Mouse (Mus musculus) embryonic facial prominence, embryonic 12.5 days (tissue): ENCODE measurements around the gene Prrt1. TPM values are rescaled to one million over a fixed set of nuclear protein-coding genes. Genes with fewer than 3 reads are reported as not detected.
A peak's percentile ranks its signal among the peaks of the same experiment; 100 is the strongest.

Experiments
- ATAC-seq: fragments of 200-750 bp; cut with Nextera tagmentation; 2 replicates; pipeline ENCODE4 v1.8.0; 2017; ENCODE audit not compliant: insufficient number of reproducible peaks, insufficient read depth, low FRiP score, low TSS enrichment
- H3K27ac ChIP-seq: fragments of 300-500 bp; sonication (generic); 2 replicates; pipeline ENCODE4 v1.5.1; 2016; ENCODE audit warnings: mild to moderate bottlenecking
- H3K27me3 ChIP-seq: fragments of 300-500 bp; sonication (generic); 2 replicates; pipeline ENCODE4 v1.6.1; 2016; ENCODE audit warnings: mild to moderate bottlenecking, moderate library complexity
- H3K36me3 ChIP-seq: fragments of 300-500 bp; sonication (generic); 2 replicates; pipeline ENCODE4 v1.6.1; 2016; ENCODE audit warnings: mild to moderate bottlenecking
- H3K4me1 ChIP-seq: fragments of 300-500 bp; sonication (generic); 2 replicates; pipeline ENCODE4 v1.6.1; 2016
- H3K4me2 ChIP-seq: fragments of 300-500 bp; sonication (generic); replicated peaks from 2 replicates; pipeline ENCODE4 v1.6.1; 2016; ENCODE audit warnings: mild to moderate bottlenecking, moderate library complexity
- H3K4me3 ChIP-seq: fragments of 300-500 bp; sonication (generic); 2 replicates; pipeline ENCODE4 v1.5.1; 2016; ENCODE audit warnings: mild to moderate bottlenecking
- H3K9ac ChIP-seq: fragments of 300-500 bp; sonication (generic); 2 replicates; pipeline ENCODE4 v1.6.1; 2016; ENCODE audit warnings: mild to moderate bottlenecking, moderate library complexity
- H3K9me3 ChIP-seq: fragments of 300-500 bp; sonication (generic); 2 replicates; pipeline ENCODE4 v1.6.1; 2016; ENCODE audit warnings: mild to moderate bottlenecking, moderate library complexity
- WGBS: fragments of 180-500 bp; shearing (Covaris S2); methylation state at CpG from one replicate; pipeline ENCODE4 v1.1.7; 2016; 5-methylcytosine and 5-hydroxymethylcytosine counted together
- polyA plus RNA-seq: library from polyadenylated mRNA; unstranded; fragments of >200 nt; fragmentation: Nextera tagmentation; extraction: Ambion mirVana; gene quantifications from 2 replicates; pipeline ENCODE4 v1.2.1, GENCODE M21; 2016

The Prrt1 gene
- polyA plus RNA-seq, 1 experiment from 2014 or later = 0.56 TPM

GRCm38 (mm10) chr17:34589681-34590101 lies 39.6 kb upstream of the Prrt1 start, which contains the start of gene Gpsm3:
Gene Gpsm3, plus strand, starts transcription at chr17:34589806.
- Histone ChIP-seq H3K4me3 (no peak within 1 kb of the TSS), H3K9me3 (no peaks in the 10 kb centered on the region), H3K27ac (peak within 1 kb of the TSS; percentile 99), H3K9ac (peak within 1 kb of the TSS; percentile 31; the same call in 1 of the 2 replicates), H3K4me2 (peak within 1 kb of the TSS; percentile 20), H3K4me1 (peaks cover 60% of the 10 kb centered on the region), H3K27me3 (no peaks in the 10 kb centered on the region), H3K36me3 (peaks cover 8% of the 10 kb centered on the region)
- ATAC-seq = no peak
- 8% methylated on average over 5 of the region's 7 CpGs for WGBS

DNA sequence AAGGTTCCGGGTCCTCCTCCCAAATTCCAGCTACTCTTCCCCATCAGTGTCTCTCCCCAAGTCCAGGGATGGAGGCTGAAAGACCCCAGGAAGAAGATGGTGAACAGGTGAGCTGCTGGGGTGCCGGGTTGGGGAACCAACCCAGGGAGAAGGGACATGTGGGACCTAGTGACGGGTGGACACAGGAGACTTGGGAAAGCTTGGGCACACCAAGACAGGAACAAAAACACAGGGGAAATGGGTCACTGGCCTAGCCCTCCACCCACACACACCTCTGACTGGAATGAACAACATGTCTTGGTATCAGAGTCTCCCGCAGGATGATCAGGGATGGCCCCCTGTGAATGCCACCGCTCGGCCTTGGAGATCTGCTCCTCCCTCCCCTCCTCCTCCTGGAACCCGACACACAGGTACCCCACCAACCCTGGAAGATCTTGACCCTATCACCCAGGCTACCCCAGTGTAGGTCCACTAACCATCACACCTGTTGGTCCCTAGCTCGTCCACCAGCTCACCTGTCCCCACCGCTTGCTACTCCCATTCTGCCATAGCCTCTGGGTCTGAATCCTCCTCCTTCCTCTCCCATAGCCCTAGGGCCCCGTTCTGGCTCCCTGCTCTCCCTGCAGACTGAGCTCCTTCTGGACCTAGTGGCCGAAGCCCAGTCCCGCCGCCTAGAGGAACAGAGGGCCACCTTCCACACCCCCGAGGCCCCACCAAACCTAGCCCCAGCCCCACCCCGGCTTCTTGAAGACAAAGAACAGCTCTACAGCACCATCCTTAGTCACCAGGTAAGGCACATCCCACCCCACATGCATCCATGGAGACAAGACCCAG lies 39.0 kb upstream of the Prrt1 start:
- peaks cover 15% of the 10 kb centered on the region for H3K36me3 ChIP-seq
- no peak overlapping the region for H3K4me3 ChIP-seq
- peak overlapping the region; percentile 24; the same call in 1 of the 2 replicates for H3K9ac ChIP-seq
- peaks cover 67% of the 10 kb centered on the region for H3K4me1 ChIP-seq
- H3K27me3 ChIP-seq = no peaks in the 10 kb centered on the region
- 64% methylated on average over 15 of the region's 15 CpGs for WGBS
- ATAC-seq = no peak
- no peaks in the 10 kb centered on the region for H3K9me3 ChIP-seq
- H3K4me2 ChIP-seq = peak overlapping the region; percentile 20
- H3K27ac ChIP-seq = peak overlapping the region; percentile 99

DNA sequence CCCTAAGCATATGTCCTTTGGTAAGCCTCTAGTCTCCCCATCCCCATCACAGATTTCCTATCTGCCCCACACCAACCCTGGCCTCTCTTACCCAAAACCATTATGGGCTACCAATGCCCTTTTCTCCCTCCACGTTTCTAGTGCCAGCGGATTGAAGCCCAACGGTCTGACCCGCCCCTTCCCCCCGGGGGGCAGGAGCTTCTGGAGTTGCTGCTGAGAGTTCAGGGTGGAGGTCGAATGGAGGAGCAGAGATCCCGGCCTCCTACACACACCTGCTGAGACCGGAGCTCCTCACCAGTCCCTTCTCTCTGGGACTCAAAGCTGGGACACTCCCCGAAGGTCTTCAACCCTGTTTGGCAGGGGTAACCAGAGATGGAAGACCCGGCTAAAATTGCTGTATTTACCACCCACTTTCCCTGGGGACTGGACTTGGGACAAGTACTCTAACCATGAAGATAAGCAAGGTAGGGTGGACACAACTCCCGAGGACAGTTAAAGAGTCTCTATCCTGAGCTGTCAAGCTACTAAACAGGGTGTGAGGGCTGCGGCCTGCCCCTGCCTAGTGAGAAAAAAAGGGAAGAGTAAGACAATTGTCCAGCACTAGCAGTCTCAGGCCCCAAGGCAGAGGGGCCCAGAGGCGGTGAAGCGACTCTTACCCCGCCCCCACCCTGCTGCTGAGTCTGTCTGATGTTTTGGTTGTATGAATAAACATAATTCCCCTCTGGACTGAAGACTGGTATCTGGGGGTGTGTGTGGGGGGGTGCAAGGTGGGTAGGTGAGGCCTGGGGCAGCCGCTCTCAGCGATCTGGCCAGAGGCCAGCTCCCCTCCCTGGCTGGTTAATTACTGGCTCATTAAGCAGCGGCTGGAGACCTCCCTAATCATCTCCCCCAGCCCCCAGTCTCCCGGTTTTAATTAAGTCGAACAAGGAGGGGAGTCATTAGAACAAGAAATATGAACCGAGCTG lies 38.0 kb upstream of the Prrt1 start, which contains the start of gene Pbx2:
TSS of gene Pbx2 (plus strand) at position 238 of the 965 bp plus-strand sequence.
- H3K4me3 ChIP-seq = peak within 1 kb of the TSS; percentile 83
- peak within 1 kb of the TSS; percentile 99 for H3K27ac ChIP-seq
- peak within 1 kb of the TSS; percentile 99 for H3K9ac ChIP-seq
- peaks cover 63% of the 10 kb centered on the region for H3K4me1 ChIP-seq
- peak within 1 kb of the TSS; percentile 97 for H3K4me2 ChIP-seq
- H3K9me3 ChIP-seq = no peaks in the 10 kb centered on the region
- H3K36me3 ChIP-seq = peaks cover 24% of the 10 kb centered on the region
- ATAC-seq = 0 out of 2 replicates have a peak, but pooled peaks have one; percentile 9
- 2% methylated on average over 21 of the region's 21 CpGs for WGBS
- H3K27me3 ChIP-seq = no peaks in the 10 kb centered on the region

- H3K9me3 ChIP-seq = no peaks in the 10 kb centered on the region
- no peaks in the 10 kb centered on the region for H3K27me3 ChIP-seq
- H3K36me3 ChIP-seq = peaks cover 27% of the 10 kb centered on the region
- WGBS = under 1% methylated on average over 31 of the region's 35 CpGs
- H3K4me3 ChIP-seq = peak overlapping the region; percentile 83
- peak overlapping the region; percentile 99 for H3K27ac ChIP-seq
- H3K9ac ChIP-seq = peak overlapping the region; percentile 99
- ATAC-seq = no peak
- peak overlapping the region; percentile 97 for H3K4me2 ChIP-seq
- H3K4me1 ChIP-seq = peaks cover 67% of the 10 kb centered on the region
Measured at GRCm38 (mm10) chr17:34591994-34592375, 37.3 kb upstream of the Prrt1 start.

DNA sequence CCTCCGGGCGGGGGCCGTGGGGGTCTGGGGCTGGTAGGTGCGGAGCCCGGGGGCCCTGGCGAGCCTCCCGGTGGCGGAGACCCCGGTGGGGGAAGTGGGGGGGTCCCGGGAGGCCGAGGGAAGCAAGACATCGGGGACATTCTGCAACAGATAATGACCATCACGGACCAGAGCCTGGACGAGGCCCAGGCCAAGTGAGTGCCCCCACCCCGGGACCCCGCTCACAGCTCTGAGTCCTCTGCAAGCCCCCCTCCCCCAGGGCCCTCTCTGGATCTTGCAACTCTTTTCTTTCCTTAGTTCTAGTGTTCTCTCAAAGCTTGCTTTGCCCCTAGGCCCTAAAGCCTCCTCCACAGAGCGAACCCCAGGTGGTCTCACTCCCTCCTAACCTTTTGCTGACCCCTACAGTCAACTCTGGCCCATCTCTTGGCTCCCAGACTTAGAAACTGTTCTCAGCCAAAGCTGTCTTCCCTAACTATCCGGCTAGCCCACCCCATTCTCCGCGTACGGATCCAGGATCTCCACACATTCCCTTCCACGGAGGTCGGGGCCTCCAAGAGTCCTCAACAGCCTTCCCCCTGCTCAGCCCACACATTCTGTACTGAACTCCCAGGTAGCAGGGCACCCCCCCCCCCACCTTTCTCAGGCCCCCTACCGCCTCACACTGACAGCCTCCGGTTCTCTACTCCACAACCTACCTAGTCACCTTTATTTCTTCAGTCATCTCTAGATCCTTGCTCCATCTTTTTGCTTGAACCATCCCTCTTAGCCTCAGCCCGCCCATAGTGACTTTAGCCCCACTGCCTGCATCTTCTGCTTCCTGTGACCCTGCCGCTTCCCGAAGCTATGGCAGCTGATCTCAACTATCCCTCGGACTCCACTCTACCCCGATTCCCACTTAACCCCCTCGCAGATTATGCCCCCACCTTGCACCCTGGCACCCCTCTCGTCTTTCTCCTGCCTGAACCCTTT lies 36.5 kb upstream of the Prrt1 start:
- Histone ChIP-seq H3K9me3 (no peaks in the 10 kb centered on the region), H3K36me3 (peaks cover 27% of the 10 kb centered on the region), H3K27ac (peak overlapping the region; percentile 99), H3K4me2 (peak overlapping the region; percentile 97), H3K9ac (peak overlapping the region; percentile 99), H3K4me1 (peaks cover 73% of the 10 kb centered on the region), H3K4me3 (peak overlapping the region; percentile 83), H3K27me3 (no peaks in the 10 kb centered on the region)
- WGBS = under 1% methylated on average over 32 of the region's 32 CpGs
- ATAC-seq = no peak

DNA sequence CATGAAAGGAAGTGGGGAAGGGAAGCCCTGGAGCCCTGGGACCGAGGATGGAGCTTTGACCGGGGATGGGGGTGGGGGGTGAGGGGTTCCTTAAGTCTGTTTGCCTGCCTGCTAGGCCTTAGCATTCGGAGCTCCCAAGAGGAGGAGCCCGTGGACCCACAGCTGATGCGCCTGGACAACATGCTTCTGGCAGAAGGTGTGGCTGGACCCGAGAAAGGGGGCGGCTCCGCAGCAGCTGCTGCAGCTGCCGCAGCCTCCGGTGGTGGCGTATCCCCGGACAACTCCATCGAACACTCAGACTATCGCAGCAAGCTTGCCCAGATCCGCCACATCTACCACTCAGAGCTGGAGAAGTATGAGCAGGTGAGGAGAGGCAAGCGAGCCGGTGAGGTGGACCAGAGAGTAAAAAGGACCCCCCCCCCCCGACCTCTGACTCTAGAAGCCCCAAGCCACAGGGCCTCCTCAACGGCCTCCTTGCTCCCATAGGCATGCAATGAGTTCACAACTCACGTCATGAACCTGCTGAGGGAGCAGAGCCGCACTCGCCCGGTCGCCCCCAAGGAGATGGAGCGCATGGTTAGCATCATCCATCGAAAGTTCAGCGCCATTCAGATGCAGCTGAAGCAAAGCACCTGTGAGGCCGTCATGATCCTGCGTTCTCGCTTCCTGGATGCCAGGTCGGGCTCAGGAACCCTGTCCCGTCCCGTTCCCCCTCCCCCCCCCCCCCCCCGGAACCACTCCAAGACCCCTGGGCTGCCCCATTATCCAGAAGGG lies 35.4 kb upstream of the Prrt1 start:
- Histone ChIP-seq H3K27me3 (no peaks in the 10 kb centered on the region), H3K4me3 (peak overlapping the region; percentile 83), H3K4me2 (peak overlapping the region; percentile 97), H3K36me3 (peaks cover 27% of the 10 kb centered on the region), H3K27ac (peak overlapping the region; percentile 99), H3K9me3 (no peaks in the 10 kb centered on the region), H3K4me1 (peaks cover 72% of the 10 kb centered on the region), H3K9ac (peak overlapping the region; percentile 99)
- WGBS = 41% methylated on average over 34 of the region's 34 CpGs
- no peak for ATAC-seq

GRCm38 (mm10) chr17:34596098-34596497 lies 33.2 kb upstream of the Prrt1 start:
- Histone ChIP-seq H3K4me1 (peaks cover 50% of the 10 kb centered on the region), H3K4me3 (no peak overlapping the region), H3K36me3 (peaks cover 35% of the 10 kb centered on the region), H3K27ac (no peak overlapping the region), H3K27me3 (no peaks in the 10 kb centered on the region), H3K9me3 (no peaks in the 10 kb centered on the region), H3K4me2 (no peak overlapping the region), H3K9ac (no peak overlapping the region)
- ATAC-seq = no peak
- 76% methylated on average over 8 of the region's 8 CpGs for WGBS

- ATAC-seq = no peak
- Histone ChIP-seq H3K9me3 (no peaks in the 10 kb centered on the region), H3K4me2 (no peak within 1 kb of the TSS), H3K36me3 (peaks cover 44% of the 10 kb centered on the region), H3K27me3 (no peaks in the 10 kb centered on the region), H3K27ac (0 out of 2 replicates have a peak within 1 kb of the TSS, but pooled peaks have one; percentile 54), H3K9ac (no peak within 1 kb of the TSS), H3K4me3 (0 out of 2 replicates have a peak within 1 kb of the TSS, but pooled peaks have one; percentile 2), H3K4me1 (peaks cover 52% of the 10 kb centered on the region)
- WGBS = 21% methylated on average over 6 of the region's 6 CpGs
Measured at GRCm38 (mm10) chr17:34597566-34598095, 31.7 kb upstream of the Prrt1 start, which contains the start of gene Ager. Gene Ager, plus strand, starts transcription at chr17:34597862.

DNA sequence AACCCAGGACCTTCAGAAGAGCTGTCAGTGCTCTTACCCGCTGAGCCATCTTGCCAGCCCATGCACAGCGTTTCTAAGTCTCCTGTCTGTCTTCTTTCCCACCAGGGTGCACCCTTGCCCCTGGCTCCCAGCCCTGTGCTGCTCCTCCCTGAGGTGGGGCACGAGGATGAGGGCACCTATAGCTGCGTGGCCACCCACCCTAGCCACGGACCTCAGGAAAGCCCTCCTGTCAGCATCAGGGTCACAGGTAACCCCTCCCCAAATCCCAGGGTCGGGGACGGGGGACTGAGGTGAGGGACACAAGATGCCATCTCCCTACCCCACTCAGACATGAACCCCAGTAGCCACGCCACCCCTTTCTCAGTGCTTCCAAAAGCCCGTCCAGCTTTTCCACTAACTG lies 29.4 kb upstream of the Prrt1 start:
- no peak for ATAC-seq
- H3K27ac ChIP-seq = no peak overlapping the region
- H3K4me2 ChIP-seq = no peak overlapping the region
- no peak overlapping the region for H3K9ac ChIP-seq
- peaks cover 44% of the 10 kb centered on the region for H3K4me1 ChIP-seq
- H3K36me3 ChIP-seq = peaks cover 34% of the 10 kb centered on the region
- no peak overlapping the region for H3K4me3 ChIP-seq
- H3K9me3 ChIP-seq = no peaks in the 10 kb centered on the region
- WGBS = 77% methylated on average over 9 of the region's 9 CpGs
- H3K27me3 ChIP-seq = no peaks in the 10 kb centered on the region

- no peak for ATAC-seq
- H3K9me3 ChIP-seq = no peaks in the 10 kb centered on the region
- no peak overlapping the region for H3K4me2 ChIP-seq
- peaks cover 16% of the 10 kb centered on the region for H3K36me3 ChIP-seq
- WGBS = 88% methylated on average over 12 of the region's 12 CpGs
- no peak overlapping the region for H3K27ac ChIP-seq
- H3K4me1 ChIP-seq = peaks cover 42% of the 10 kb centered on the region
- no peak overlapping the region for H3K4me3 ChIP-seq
- H3K27me3 ChIP-seq = no peaks in the 10 kb centered on the region
- 0 out of 2 replicates have a peak overlapping the region, but pooled peaks have one; percentile 19 for H3K9ac ChIP-seq
Measured at GRCm38 (mm10) chr17:34601796-34602195, 27.5 kb upstream of the Prrt1 start.
